Mouse (Mus musculus): ENCODE data around the gene Smim20. TPM values are rescaled to one million over a fixed set of nuclear protein-coding genes. Genes with fewer than 3 reads are reported as not detected.

The Smim20 gene
- total and polyA plus RNA-seq, 2 experiments from 2014 or later, result 53.1 to 75.2 TPM

DNA sequence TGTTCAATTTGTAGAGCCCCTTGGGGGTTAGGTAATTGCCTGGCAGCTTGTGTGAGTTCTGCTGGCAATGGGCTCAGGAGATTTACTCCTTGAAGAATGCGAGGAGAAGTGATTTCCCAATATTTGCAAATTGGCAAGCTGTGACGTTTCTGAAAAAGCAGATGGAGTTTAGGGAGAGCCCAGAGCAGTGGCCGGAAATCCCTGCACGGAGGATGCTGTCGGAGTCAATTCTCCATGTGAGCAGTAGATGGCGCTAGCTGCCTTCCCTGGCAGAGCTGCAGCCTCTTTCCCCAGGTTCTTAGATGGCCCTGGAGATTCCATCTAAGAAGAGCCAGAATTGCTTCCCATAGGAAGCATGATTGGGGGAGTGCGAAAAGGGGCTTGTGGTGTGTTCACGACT, 59.1 kb downstream of the Smim20 start:
- ATAC-seq (peak; percentile 92), DNase-seq (peak; percentile 91)
- H3K9ac ChIP-seq, result no peak overlapping the region
- TF ChIP-seq CTCF (IDR thresholded peaks at IDR 0.05; ENCODE audit: low read depth), result peak; percentile 93
- H3K27ac ChIP-seq (ENCODE audit: low read depth, low read length), result no peak overlapping the region
- H3K4me3 ChIP-seq (ENCODE audit: low read depth, low read length), result no peak overlapping the region
- H3K36me3 ChIP-seq (ENCODE audit: insufficient read depth), result no peaks in the 10 kb centered on the region
- H3K27me3 ChIP-seq (ENCODE audit: insufficient read depth, low read length), result no peaks in the 10 kb centered on the region
- peaks cover 4% of the 10 kb centered on the region; the same call in 1 of the 2 replicates for H3K4me1 ChIP-seq (ENCODE audit: insufficient read depth)
- no peaks in the 10 kb centered on the region for H3K9me3 ChIP-seq (ENCODE audit: low read length)
- H3K4me2 ChIP-seq (ENCODE audit: low read depth), result peak overlapping the region; percentile 8; the same call in 1 of the 2 replicates
- WGBS, result 2% methylated on average over 8 of the region's 8 CpGs

DNA sequence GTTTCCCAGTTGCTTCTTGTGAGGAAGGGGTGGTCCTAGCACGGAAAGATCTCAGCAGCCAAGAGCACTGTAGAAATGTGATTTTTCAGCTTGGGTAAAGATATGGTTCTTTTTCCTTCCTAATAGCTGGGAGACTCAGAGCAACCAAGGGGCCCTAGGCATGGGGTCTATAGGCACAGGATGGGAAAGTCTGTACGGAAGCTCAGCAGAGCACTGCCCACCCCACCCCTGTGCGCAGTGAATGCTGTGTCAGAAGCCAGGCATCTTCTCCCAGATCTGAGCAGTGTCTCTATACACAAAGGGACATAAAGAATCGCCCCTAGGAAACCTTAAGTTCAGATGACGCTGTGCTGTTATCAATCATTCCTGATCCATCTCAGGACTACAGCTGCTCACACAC, 59.6 kb downstream of the Smim20 start:
- Histone ChIP-seq H3K27me3 (ENCODE audit: insufficient read depth, low read length) (no peaks in the 10 kb centered on the region), H3K9me3 (ENCODE audit: low read length) (no peaks in the 10 kb centered on the region), H3K9ac (no peak overlapping the region), H3K36me3 (ENCODE audit: insufficient read depth) (no peaks in the 10 kb centered on the region), H3K4me2 (ENCODE audit: low read depth) (no peak overlapping the region), H3K4me3 (ENCODE audit: low read depth, low read length) (no peak overlapping the region), H3K4me1 (ENCODE audit: insufficient read depth) (peaks cover 4% of the 10 kb centered on the region; the same call in 1 of the 2 replicates), H3K27ac (ENCODE audit: low read depth, low read length) (no peak overlapping the region)
- 77% methylated on average over 5 of the region's 5 CpGs for WGBS
- TF ChIP-seq CTCF (IDR thresholded peaks at IDR 0.05; ENCODE audit: low read depth), result no peak
- DNase-seq, result no peak
- ATAC-seq, result no peak; the same call in 1 of the 2 replicates

Other genes with a start within 250 kb of the Smim20 start
- 0.10 and 0.15 TPM in 2 replicates for gene Slc34a2, start 229.0 kb upstream of the Smim20 start, total RNA-seq (2014; rRNA removed)
- gene Slc34a2, start 229.0 kb upstream of the Smim20 start, polyA plus RNA-seq (2015; fragmentation: Nextera tagmentation; extraction: Ambion mirVana), result 0.06 TPM in 1 of 2 replicates, not detected in the other
- gene Sel1l3, start 53.2 kb upstream of the Smim20 start, total RNA-seq (2014; rRNA removed), result 28.7 and 28.8 TPM in 2 replicates
- 5.7 and 6.2 TPM in 2 replicates for gene Sel1l3, start 53.2 kb upstream of the Smim20 start, polyA plus RNA-seq (2015; fragmentation: Nextera tagmentation; extraction: Ambion mirVana)
- 18.8 and 25.4 TPM in 2 replicates for gene Rbpj, start 199.1 kb downstream of the Smim20 start, total RNA-seq (2014; rRNA removed)
- 13.8 and 19.4 TPM in 2 replicates for gene Rbpj, start 199.1 kb downstream of the Smim20 start, polyA plus RNA-seq (2015; fragmentation: Nextera tagmentation; extraction: Ambion mirVana)

All from forebrain, postnatal 0 days (tissue).